Mouse (Mus musculus) T-cell, adult 2 months (primary cell): ENCODE results near the gene Tmem50a.

Experiments
- DNase-seq: peaks from one replicate; pipeline ENCODE4 v3.0.0; 2022; ENCODE audit warnings: low spot score

Tmem50a gene

GRCm38 (mm10) chr4:134851236-134851635 is 63.6 kb downstream of the Tmem50a start:
- no peak for DNase-seq

- DNase-seq = no peak
Observed at GRCm38 (mm10) chr4:134850551-134850950, 64.3 kb downstream of the Tmem50a start.
